Mouse (Mus musculus) C3H10T1/2 (cell line): ENCODE results near the gene Slfn9. TPM values are rescaled to one million over a fixed set of nuclear protein-coding genes. Genes with fewer than 3 reads are reported as not detected.

Experiments used
- polyA plus RNA-seq, 2 experiments: library from polyadenylated mRNA; unstranded; fragments of >200 nt; fragmentation: generic; extraction: Trizol; gene quantifications; one replicate each; pipeline ENCODE4 v1.2.1; 2012; ENCODE audit warnings: missing spikeins in 2 of 2

The Slfn9 gene
- under 1 TPM; 0.21 to 0.73 TPM for polyA plus RNA-seq

GRCm38 (mm10) chr11:82991469-82992166 lies at the start of gene Slfn9:
Slfn9 (minus strand) TSS chr11:82991830.

GRCm38 (mm10) chr11:83020621-83021020 lies 29.0 kb upstream of the Slfn9 start, which contains the start of gene Slfn8:
Slfn8 (minus strand) TSS chr11:83020810.

GRCm38 (mm10) chr11:82950736-82951481 lies 40.7 kb downstream of the Slfn9 start, which contains the start of gene Slfn5:
Slfn5 (plus strand) TSS chr11:82951349.

Other genes with a start within 250 kb of the Slfn9 start
- gene Cct6b, start 227.5 kb downstream of the Slfn9 start, polyA plus RNA-seq = under 1 TPM; 0.09 to 0.64 TPM
- 10 to 100 TPM in 1 of 2 experiments, 1 to 10 TPM in 1; 2.4 to 13.7 TPM for gene Zfp830, start 227.5 kb downstream of the Slfn9 start, polyA plus RNA-seq
- 10 to 100 TPM in 1 of 2 experiments, 1 to 10 TPM in 1; 7.6 to 17.1 TPM for gene Lig3, start 210.7 kb downstream of the Slfn9 start, polyA plus RNA-seq
- 1 to 10 TPM; 2.4 to 4.4 TPM for gene Rffl, start 120.6 kb downstream of the Slfn9 start, polyA plus RNA-seq
- gene Rad51d, start 101.2 kb downstream of the Slfn9 start, polyA plus RNA-seq = 10 to 100 TPM; 21.0 to 22.0 TPM
- under 1 TPM; 0.01 to 0.12 TPM for gene Fndc8, start 99.7 kb downstream of the Slfn9 start, polyA plus RNA-seq
- 10 to 100 TPM; 23.7 to 54.0 TPM for gene Nle1, start 83.4 kb downstream of the Slfn9 start, polyA plus RNA-seq
- gene Unc45b, start 81.3 kb downstream of the Slfn9 start, polyA plus RNA-seq = under 1 TPM in 1 of 2 experiments, not detected in 1; 0.04 TPM
- under 1 TPM; 0.02 to 0.35 TPM for gene Slfn5, start 40.5 kb downstream of the Slfn9 start, polyA plus RNA-seq
- gene Slfn8, start 29.0 kb upstream of the Slfn9 start, polyA plus RNA-seq = under 1 TPM in 1 of 2 experiments, not detected in 1; 0.07 TPM
- gene Slfn2, start 73.3 kb upstream of the Slfn9 start, polyA plus RNA-seq = under 1 TPM in 1 of 2 experiments, not detected in 1; 0.12 TPM
- not detected for gene Slfn1, start 125.0 kb upstream of the Slfn9 start, polyA plus RNA-seq
- gene Slfn4, start 183.4 kb upstream of the Slfn9 start, polyA plus RNA-seq = under 1 TPM; 0.01 to 0.07 TPM
- gene Slfn3, start 199.5 kb upstream of the Slfn9 start, polyA plus RNA-seq = under 1 TPM; 0.01 to 0.21 TPM